Mouse (Mus musculus) cerebellum, adult 18-20 months (tissue): Measurements from ENCODE around the gene Dusp13.

ENCODE experiments used
- DNase-seq, 2 experiments: peaks; one replicate each; pipeline ENCODE4 v3.0.0; 2021

The Dusp13 gene

GRCm38 (mm10) chr14:21696186-21696830 lies 54.7 kb downstream of the Dusp13 start:
- no peak for DNase-seq

GRCm38 (mm10) chr14:21695020-21695419 lies 56.0 kb downstream of the Dusp13 start:
- DNase-seq, result no peak

GRCm38 (mm10) chr14:21691070-21691469 lies 59.9 kb downstream of the Dusp13 start:
- no peak for DNase-seq

- DNase-seq, result no peak
Measured at GRCm38 (mm10) chr14:21686376-21687279, 64.4 kb downstream of the Dusp13 start.

GRCm38 (mm10) chr14:21685411-21686146 lies 65.4 kb downstream of the Dusp13 start:
- no peak for DNase-seq

- DNase-seq, result no peak
Measured at GRCm38 (mm10) chr14:21683834-21684233, 67.1 kb downstream of the Dusp13 start.
